Mouse (Mus musculus) spleen, adult 2 months (tissue): ENCODE results near the gene Sfswap.

Experiments used
- CTCF ChIP-seq: fragments of 200-500 bp; IDR thresholded peaks from 2 replicates; pipeline ENCODE4 v1.5.1; 2011; ENCODE audit warnings: mild to moderate bottlenecking, inconsistent platforms; ENCODE audit not compliant: insufficient read depth, insufficient read length, insufficient replicate concordance; ENCODE audit errors: extremely low read depth
- POLR2A ChIP-seq: fragments of 200-500 bp; IDR thresholded peaks from 2 replicates; pipeline ENCODE4 v1.6.1; 2011; ENCODE audit warnings: low read depth, low read length, inconsistent platforms

DNA sequence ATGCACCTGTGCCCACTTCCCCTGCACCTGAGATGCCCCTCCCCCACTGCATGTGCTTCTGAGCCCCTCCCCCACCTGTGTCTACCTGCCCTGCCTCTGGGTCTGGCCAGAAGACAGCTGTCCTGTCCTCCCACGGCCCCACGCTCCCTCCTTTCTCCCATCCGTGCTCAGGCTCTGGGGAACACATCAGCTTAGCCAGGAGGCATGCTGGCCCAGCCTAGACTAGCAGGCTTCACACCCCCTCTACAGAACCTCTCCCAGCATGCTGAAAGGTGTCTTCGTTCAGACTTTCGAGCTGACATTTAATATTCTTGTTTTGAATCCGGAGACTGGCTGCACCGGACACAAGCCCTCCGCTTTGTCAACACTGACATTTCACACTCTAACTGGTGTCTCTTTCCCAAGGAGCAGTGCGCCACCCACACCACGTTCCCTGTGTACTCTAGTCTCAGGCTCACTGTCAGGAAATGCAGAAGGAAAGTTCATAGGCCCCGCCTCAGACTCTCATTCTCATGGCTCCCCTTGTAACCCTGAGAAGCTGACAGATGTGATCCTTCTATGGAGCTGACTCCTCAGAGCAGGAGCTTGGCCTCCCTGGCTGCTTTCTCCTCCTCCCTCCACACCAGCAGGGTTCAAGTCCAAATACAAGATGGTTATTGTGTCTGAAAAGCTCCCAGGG lies 40.1 kb upstream of the Sfswap start:
- no peak for TF ChIP-seq CTCF
- no peak for TF ChIP-seq POLR2A
